Mouse (Mus musculus) embryonic fibroblast, embryonic 13.5 days (primary cell): ENCODE measurements around the gene Nr3c2. TPM values are rescaled to one million over a fixed set of nuclear protein-coding genes. Genes with fewer than 3 reads are reported as not detected.

Source experiments
- H3K27ac ChIP-seq: 2 replicates; pipeline ENCODE4 v1.5.1; 2012; ENCODE audit warnings: low read length, control low read depth, inconsistent platforms; ENCODE audit not compliant: insufficient read depth
- H3K4me1 ChIP-seq: 2 replicates; pipeline ENCODE4 v1.6.1; 2011; ENCODE audit warnings: low read length; ENCODE audit not compliant: control insufficient read depth, insufficient read depth
- H3K4me3 ChIP-seq: 2 replicates; pipeline ENCODE4 v1.5.1; 2011; ENCODE audit warnings: mild to moderate bottlenecking, control low read depth, low read length; ENCODE audit not compliant: insufficient read depth
- CTCF ChIP-seq: IDR thresholded peaks from 2 replicates; pipeline ENCODE4 v1.5.1; 2011; ENCODE audit warnings: mild to moderate bottlenecking, control low read depth, low read length, moderate library complexity, borderline replicate concordance; ENCODE audit not compliant: insufficient read depth
- POLR2A ChIP-seq: IDR thresholded peaks from 2 replicates; pipeline ENCODE4 v1.6.1; 2011; ENCODE audit warnings: low read depth, mild to moderate bottlenecking, control low read depth, low read length, moderate library complexity
- polyA plus RNA-seq: library from polyadenylated mRNA; stranded (reverse); fragments of >200 nt; gene quantifications from 2 replicates; pipeline ENCODE4 v1.2.4, GENCODE M21; 2011; ENCODE audit warnings: low read depth; ENCODE audit not compliant: missing spikeins, insufficient read length

Nr3c2 gene
- polyA plus RNA-seq, 1 experiment = 1.9 TPM

DNA sequence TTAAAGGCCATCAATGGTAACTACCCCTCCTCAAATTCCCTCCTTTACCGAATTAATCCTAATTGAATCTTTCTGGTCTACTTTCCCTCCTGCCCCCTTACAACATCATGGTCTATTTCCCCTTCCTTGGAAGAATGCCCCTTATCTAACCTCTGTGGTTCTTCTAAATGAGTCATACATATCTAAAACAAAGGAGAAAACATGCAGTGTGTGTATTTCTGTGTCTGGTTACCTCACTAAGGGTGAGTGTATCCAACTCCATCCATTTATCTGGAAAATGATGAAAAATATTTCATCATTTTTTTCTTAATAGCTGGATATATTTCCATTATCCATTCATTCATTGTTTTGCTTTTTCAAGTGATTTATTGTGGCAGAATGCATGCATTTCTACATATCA lies 332.0 kb downstream of the Nr3c2 start:
- TF ChIP-seq CTCF (no peak), POLR2A (no peak)
- Histone ChIP-seq H3K4me1 (no peaks in the 10 kb centered on the region; the same call in 1 of the 2 replicates), H3K27ac (no peak overlapping the region), H3K4me3 (no peak overlapping the region)

DNA sequence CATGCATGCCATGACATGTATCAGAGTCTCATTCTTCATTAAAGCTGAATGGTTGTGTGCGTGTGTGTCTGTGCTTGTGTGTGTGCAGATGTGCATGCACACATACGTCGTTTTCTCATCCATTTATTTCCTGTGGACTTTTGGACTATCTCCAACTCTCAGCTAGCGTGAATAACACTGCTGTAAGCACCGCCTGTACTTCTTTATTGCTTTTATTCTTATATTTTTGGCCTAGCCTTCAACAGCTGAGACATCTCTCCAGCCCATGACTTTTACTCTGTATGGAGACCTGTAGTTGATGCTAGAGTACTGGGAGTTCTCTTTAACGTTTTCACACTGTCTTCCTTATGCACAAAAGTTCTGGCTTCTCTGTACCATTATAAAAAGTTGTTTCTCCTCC lies 332.6 kb downstream of the Nr3c2 start:
- TF ChIP-seq CTCF (no peak), POLR2A (no peak)
- Histone ChIP-seq H3K4me3 (no peak overlapping the region), H3K27ac (no peak overlapping the region), H3K4me1 (no peaks in the 10 kb centered on the region; the same call in 1 of the 2 replicates)

DNA sequence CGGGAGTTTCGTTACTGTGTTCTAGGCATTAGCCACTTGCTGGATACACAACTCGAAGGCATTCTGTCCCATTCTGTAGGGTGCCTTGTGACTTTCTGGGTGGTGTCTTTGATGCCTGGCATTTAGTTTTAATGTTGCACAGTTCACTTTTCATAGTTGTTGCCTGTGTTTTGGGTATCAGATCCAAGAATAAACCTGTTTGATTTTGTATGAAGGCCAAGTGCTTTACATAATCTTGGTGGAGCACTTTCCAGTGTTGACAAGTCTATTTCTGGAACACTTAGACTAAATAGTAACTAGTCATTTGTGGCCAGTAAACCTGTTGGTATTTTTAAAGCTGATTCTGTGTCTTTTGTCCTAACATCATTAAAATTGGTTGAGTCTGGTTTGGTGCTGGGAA lies 333.2 kb downstream of the Nr3c2 start:
- no peak overlapping the region for H3K4me3 ChIP-seq
- no peaks in the 10 kb centered on the region; the same call in 1 of the 2 replicates for H3K4me1 ChIP-seq
- TF ChIP-seq POLR2A (no peak), CTCF (no peak)
- H3K27ac ChIP-seq = no peak overlapping the region

DNA sequence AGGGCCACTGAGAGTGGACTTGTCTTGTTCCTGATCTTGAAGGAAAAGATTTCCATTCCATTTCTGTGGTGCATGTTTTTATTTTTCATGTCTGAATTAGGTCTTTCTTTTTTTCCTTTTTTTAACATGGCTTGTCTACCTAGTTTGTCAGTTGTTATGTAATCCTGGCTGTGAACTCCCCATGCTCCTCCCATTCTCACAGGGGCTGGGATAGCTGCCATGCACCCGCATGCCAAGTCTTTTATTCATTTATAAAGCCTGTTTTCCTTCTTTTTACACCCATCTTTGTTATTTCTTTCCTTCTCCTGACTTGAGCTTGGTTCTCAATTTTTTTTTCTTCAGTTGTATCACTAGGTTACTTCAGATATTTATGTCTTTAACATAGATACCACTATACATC lies 337.5 kb downstream of the Nr3c2 start:
- Histone ChIP-seq H3K27ac (no peak overlapping the region), H3K4me1 (no peaks in the 10 kb centered on the region; the same call in 1 of the 2 replicates), H3K4me3 (no peak overlapping the region)
- no peak for TF ChIP-seq POLR2A
- TF ChIP-seq CTCF = no peak

DNA sequence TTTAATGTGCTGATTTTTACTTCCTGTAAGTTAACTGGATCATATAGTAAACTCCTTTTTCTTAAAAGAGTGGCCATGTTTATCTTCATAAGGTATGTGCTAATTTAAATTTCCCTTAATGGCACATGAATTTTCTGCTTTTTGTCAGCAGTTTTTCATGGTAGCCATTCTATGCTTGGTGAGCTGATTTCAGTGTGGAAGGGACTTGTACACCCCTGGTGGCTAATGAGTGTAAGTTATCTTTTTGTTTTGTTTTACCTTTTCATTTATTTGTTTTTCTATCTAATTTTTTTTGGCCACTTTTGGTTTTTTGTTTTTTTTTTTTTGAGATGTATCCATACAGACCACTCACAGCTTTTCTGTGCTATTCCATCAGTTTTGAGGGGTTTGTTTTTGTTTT lies 340.2 kb downstream of the Nr3c2 start:
- no peaks in the 10 kb centered on the region for H3K4me1 ChIP-seq
- H3K27ac ChIP-seq = no peak overlapping the region
- no peak overlapping the region for H3K4me3 ChIP-seq
- TF ChIP-seq CTCF (no peak), POLR2A (no peak)

DNA sequence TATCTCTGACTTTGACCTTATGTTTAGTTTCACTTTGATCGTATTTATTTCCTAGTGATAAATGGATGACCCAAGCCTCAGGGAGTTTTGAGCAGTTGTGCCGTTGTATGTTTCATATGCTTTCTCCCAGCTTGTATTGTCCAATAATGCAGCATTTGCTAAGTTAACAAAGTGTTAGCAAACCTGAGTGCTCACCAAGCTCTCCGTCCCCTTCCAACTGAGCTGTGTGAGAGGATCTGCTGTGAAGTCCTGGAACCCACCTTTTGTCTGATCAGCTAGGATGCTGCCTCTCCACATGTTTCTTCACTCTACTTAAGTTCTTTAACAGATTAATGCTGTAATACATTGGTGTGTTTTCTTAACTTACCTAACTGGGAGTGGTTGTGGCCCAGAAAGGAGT lies 342.1 kb downstream of the Nr3c2 start:
- Histone ChIP-seq H3K27ac (no peak overlapping the region), H3K4me3 (no peak overlapping the region), H3K4me1 (no peaks in the 10 kb centered on the region)
- no peak for TF ChIP-seq POLR2A
- TF ChIP-seq CTCF = no peak

DNA sequence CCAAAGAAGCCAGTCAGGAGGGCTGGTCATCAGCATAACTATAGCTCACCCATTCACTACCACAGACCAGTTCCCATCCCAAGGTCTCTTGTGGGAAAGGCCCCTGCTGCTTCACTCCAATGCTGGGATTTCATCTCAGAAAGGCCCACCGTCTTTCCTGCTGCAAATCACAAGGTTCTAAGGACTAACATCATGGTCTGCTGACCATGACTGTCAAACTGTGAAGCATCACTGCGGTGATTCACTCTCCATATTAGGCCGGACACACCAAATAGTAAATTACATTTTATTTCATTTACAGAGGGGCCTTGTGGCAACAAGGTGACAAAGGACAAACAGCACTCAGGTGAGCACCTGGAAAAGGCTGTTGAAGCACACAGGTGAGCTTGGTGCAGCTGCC lies 350.9 kb downstream of the Nr3c2 start:
- no peak overlapping the region for H3K27ac ChIP-seq
- TF ChIP-seq POLR2A (no peak), CTCF (no peak)
- H3K4me3 ChIP-seq = no peak overlapping the region
- no peaks in the 10 kb centered on the region for H3K4me1 ChIP-seq

DNA sequence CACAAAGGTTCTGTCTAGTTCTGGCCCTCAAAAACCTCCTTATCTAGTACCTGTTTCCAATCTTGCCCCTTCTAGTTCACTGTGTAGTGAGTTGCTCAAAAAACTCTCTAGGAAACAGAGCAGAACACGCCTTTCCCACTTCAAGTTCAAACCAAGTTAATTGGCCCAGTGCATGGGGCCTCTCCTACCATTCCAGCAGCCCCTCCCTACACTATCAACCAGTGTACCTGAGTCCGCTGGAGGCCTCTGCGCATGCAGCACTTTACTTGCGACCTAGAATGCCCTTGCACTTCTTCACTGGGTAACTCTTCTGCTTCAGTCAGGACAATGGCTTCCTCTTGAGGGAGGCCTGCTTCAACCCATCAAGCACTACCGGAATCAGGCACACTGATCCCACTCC lies 351.9 kb downstream of the Nr3c2 start:
- no peak for TF ChIP-seq POLR2A
- no peak for TF ChIP-seq CTCF
- H3K4me3 ChIP-seq = no peak overlapping the region

DNA sequence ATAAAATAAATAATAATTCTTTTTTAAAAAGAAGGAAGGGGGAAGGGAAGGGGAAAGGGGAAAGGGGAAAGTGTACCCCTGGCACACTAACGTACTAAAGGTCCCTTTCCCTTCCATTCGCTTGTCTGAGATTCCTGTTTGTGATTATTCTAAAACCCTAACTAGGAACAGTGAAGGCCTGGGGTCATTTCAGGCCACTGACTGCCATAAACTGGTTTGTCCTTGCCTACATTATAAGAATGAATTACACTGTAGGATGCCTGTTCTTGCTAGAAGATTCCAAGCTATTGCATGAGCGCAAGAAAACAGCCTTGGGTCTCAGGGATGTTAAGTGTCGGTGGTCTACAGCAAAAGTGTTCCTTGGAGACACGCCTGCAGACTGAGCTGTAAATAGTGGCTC lies 355.2 kb downstream of the Nr3c2 start:
- Histone ChIP-seq H3K4me3 (no peak overlapping the region), H3K27ac (no peak overlapping the region), H3K4me1 (no peaks in the 10 kb centered on the region)
- TF ChIP-seq CTCF = no peak
- no peak for TF ChIP-seq POLR2A

More for the DNA sequence above, 351.9 kb downstream of the Nr3c2 start:
- H3K27ac ChIP-seq = no peak overlapping the region
- no peaks in the 10 kb centered on the region for H3K4me1 ChIP-seq

DNA sequence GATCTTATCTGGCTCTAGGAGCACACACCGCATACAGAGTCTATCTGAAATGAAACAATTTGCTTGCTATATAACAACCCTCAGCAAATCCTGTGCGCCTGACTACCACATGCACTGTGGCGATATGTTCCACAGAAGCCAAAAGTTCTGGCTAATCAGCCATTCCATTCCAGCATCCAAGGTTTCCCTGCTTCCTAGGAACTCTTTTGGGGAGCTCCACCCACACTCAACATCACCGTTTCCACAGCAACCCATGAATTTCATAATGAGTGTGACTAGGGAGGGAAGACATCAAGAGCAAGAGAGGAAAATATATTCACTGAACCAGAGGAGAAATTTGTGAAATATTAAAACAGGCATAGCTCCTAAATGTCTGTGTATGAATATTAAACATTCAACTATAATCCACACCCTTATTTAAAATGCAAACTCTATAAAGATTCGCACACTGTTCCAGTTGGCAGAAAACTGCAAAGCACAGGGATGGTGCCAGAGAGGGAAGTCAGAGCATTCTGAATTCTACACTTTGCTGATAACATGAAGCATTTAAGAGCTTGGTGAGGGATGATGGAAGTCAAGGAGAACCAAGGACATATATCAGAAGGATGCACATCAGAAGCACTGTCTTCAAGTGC lies 357.3 kb downstream of the Nr3c2 start:
- H3K4me1 ChIP-seq = no peaks in the 10 kb centered on the region
- no peak overlapping the region for H3K27ac ChIP-seq
- H3K4me3 ChIP-seq = no peak overlapping the region
- no peak for TF ChIP-seq POLR2A
- TF ChIP-seq CTCF = no peak

DNA sequence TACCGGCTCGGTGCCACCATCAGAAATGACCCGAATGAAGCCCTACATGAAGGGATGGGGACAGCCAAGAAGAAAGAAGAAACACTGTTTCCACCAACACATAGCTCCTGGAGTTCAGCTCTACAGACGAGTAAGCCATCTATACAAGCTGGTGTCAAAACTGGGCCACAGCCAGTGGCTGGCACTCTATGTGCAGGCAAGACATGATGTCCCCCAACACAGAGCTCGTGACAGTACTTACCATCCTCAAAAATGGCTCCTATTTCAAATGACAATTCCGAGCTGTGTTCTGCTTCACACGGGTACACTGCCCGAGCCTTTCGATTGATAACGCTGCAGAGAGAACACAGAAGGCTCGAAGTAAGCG lies 357.8 kb downstream of the Nr3c2 start:
- no peaks in the 10 kb centered on the region for H3K4me1 ChIP-seq
- H3K4me3 ChIP-seq = no peak overlapping the region
- no peak overlapping the region for H3K27ac ChIP-seq
- TF ChIP-seq CTCF (no peak), POLR2A (no peak)
